Mouse (Mus musculus) neural tube, embryonic 11.5 days (tissue): Measurements from ENCODE around the gene Gm20850. TPM values are rescaled to one million over a fixed set of nuclear protein-coding genes. Genes with fewer than 3 reads are reported as not detected.
"Not testable (repeated sequence)": the region's sequence is repeated elsewhere in the genome, so short reads cannot be mapped to it uniquely, and the experiment has no call there.

Source experiments
- ATAC-seq: fragments of 200-750 bp; cut with Nextera tagmentation; 2 replicates; pipeline ENCODE4 v1.8.0; 2017; ENCODE audit warnings: moderate number of reproducible peaks, mild to moderate bottlenecking, moderate TSS enrichment, moderate library complexity; ENCODE audit not compliant: insufficient read depth, low FRiP score, low TSS enrichment
- DNase-seq: peaks from one replicate; pipeline ENCODE4 v3.0.0-alpha.2; 2015; ENCODE audit warnings: low spot score
- H3K27ac ChIP-seq: fragments of 300-500 bp; sonication (generic); 2 replicates; pipeline ENCODE4 v1.5.1; 2014; ENCODE audit warnings: low read depth, mild to moderate bottlenecking, low read length
- H3K27me3 ChIP-seq: fragments of 300-500 bp; sonication (generic); 2 replicates; pipeline ENCODE4 v1.6.1; 2014; ENCODE audit warnings: mild to moderate bottlenecking, low read length, mixed read lengths; ENCODE audit not compliant: control insufficient read depth, insufficient read depth
- H3K36me3 ChIP-seq: fragments of 300-500 bp; sonication (generic); 2 replicates; pipeline ENCODE4 v1.6.1; 2014; ENCODE audit warnings: mild to moderate bottlenecking, low read length, moderate library complexity, mixed read lengths; ENCODE audit not compliant: control insufficient read depth, insufficient read depth
- H3K4me1 ChIP-seq: fragments of 300-500 bp; sonication (generic); 2 replicates; pipeline ENCODE4 v1.6.1; 2014; ENCODE audit warnings: low read length, mixed read lengths; ENCODE audit not compliant: control insufficient read depth, insufficient read depth
- H3K4me2 ChIP-seq: fragments of 300-500 bp; sonication (generic); 2 replicates; pipeline ENCODE4 v1.6.1; 2014; ENCODE audit warnings: low read depth, mild to moderate bottlenecking, moderate library complexity
- H3K4me3 ChIP-seq: fragments of 300-500 bp; sonication (generic); 2 replicates; pipeline ENCODE4 v1.5.1; 2014; ENCODE audit warnings: low read depth, low read length
- H3K9ac ChIP-seq: fragments of 300-500 bp; sonication (generic); 2 replicates; pipeline ENCODE4 v1.6.1; 2014; ENCODE audit warnings: mild to moderate bottlenecking, low read length
- H3K9me3 ChIP-seq: fragments of 300-500 bp; sonication (generic); 2 replicates; pipeline ENCODE4 v1.6.1; 2016; ENCODE audit warnings: low read length; ENCODE audit not compliant: control insufficient read depth
- WGBS: fragments of 180-500 bp; shearing (Covaris S2); extraction: QIAGEN DNeasy Blood & Tissue Kit; methylation state at CpG from one replicate; pipeline ENCODE4 v1.1.7; 2014; 5-methylcytosine and 5-hydroxymethylcytosine counted together
- polyA plus RNA-seq: library from polyadenylated mRNA; unstranded; fragments of >200 nt; fragmentation: Nextera tagmentation; extraction: Ambion mirVana; gene quantifications from 2 replicates; pipeline ENCODE4 v1.2.1, GENCODE M21; 2014

The Gm20850 gene
- polyA plus RNA-seq, result not detected in 2 replicates

GRCm38 (mm10) chrY:75715022-75715421 is at the start of gene Gm20850:
Gene Gm20850, plus strand, starts transcription at chrY:75715322.
- not testable (repeated sequence) for ATAC-seq, H3K36me3 ChIP-seq, H3K4me2 ChIP-seq, H3K9me3 ChIP-seq, H3K4me3 ChIP-seq, H3K9ac ChIP-seq, H3K27me3 ChIP-seq, DNase-seq, H3K27ac ChIP-seq, H3K4me1 ChIP-seq
- WGBS, result no CpG with 5 or more reads among the region's 6 CpGs
